Mouse (Mus musculus): ENCODE measurements at regions not wholly inside any gene's neighbourhood (a gene's known extent, or its start where the extent isn't known, plus 50 kb on each side); places are given as distances from the start of the nearest gene placed in this dataset.

GRCm38 (mm10) chr8:127753793-127754565 is 604.4 kb upstream of the Nrp1 start:
- peak; percentile 78 for DNase-seq (ENCODE audit: low spot score)

- no peak for DNase-seq (ENCODE audit: low spot score)
Observed at GRCm38 (mm10) chr8:127757396-127757795, 601.0 kb upstream of the Nrp1 start.

GRCm38 (mm10) chr8:127759906-127760305 is 598.5 kb upstream of the Nrp1 start:
- DNase-seq (ENCODE audit: low spot score) = no peak

- DNase-seq (ENCODE audit: low spot score) = no peak
Observed at GRCm38 (mm10) chr8:127765199-127765598, 593.2 kb upstream of the Nrp1 start.

DNA sequence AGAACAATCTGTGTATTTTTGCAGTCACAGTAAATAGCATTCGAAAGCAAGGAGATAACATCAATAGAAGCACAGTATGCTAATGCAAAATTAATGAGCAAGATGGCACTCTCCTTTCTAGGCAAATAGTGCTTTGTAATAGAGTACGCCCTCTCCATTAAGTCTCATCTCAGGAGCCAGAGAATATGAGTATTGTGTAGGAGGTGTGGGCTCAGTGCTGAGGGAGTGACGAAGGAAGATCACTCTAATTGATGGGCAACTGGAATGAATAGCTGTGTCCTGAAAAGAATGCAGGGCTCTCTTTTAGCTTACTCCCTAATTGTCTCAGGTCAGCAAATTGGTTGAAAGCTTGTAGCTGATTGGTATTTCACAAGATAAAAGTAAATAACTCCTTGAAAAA is 590.1 kb upstream of the Nrp1 start:
- no peak for DNase-seq (ENCODE audit: low spot score)

DNA sequence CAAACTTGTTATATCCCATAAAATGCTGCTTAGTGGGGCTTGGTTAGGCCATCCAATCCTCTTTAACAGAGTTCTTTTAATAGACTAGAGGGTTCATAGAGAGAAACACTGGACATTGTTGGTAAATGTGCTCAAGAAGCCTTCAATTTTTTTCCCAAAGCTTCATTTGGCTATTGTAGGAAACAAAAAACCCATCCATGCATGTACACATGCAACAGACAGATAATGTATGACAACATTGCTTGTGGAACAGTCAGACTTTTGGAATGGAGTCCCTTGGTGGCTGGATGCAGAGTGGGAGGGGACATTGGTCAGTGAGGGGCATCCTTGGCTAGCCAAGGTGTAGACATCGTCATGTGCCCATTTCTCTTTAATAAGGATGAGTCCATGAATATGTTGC is 588.8 kb upstream of the Nrp1 start:
- DNase-seq (ENCODE audit: low spot score) = no peak

DNA sequence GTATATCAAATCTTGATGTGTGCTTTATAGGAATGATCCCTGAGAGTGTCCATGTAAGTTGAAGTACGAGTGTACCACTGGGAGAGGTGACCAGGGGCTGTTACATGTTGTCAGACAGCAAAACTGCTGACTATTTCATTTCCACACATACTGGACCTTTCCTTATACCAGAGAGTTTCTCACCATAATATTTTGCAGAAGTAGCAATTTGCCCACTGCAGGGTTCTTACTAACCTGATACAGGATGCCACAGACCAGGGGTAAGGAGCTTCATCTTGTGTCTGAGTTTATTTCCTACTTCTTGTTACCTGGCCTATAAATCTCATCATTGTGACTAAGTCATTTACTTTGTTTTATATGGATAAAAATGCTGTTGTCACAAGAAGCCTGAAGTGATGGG is 586.6 kb upstream of the Nrp1 start:
- DNase-seq (ENCODE audit: low spot score) = no peak

DNA sequence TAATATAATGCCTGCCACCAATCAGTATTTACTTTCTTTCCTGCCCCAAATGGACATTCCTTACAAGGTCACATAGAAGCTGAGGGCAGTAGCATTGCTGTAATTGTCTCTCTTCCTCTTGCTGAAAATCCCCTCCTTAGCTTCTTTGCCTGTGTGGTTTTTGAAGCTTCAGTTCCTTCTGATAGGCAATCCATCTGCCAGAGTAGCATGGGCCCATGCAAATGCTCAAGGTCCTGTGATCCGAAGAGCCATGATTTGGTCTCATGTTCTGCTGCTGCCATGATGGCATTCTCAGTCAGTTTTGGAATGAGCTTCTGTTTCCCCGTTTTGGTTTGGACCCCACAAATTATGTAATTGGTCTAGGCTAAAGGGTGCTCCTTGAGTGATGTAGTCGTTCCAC is 586.0 kb upstream of the Nrp1 start:
- no peak for DNase-seq (ENCODE audit: low spot score)

DNA sequence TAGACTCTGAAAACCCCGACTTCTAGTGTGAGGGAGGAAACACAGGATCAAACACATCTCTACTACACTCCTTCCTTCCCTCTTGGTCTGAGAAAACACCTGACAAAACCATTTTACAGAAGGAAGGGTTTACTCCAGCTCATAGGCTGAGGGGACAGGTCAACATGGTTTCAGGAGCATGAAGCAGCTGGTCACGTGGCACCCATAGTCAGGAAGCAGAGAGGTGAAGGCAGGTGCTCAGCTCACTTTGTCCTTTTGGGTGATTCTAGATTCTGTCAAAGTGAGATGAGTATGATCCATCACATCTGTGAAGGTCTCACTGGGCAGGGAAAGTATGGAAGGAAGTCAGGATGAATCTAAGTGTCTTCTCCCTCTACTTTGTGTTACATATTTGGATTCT is 585.5 kb upstream of the Nrp1 start:
- DNase-seq (ENCODE audit: low spot score) = no peak

- DNase-seq (ENCODE audit: low spot score) = no peak
Observed at GRCm38 (mm10) chr8:127774642-127775041, 583.8 kb upstream of the Nrp1 start.

DNA sequence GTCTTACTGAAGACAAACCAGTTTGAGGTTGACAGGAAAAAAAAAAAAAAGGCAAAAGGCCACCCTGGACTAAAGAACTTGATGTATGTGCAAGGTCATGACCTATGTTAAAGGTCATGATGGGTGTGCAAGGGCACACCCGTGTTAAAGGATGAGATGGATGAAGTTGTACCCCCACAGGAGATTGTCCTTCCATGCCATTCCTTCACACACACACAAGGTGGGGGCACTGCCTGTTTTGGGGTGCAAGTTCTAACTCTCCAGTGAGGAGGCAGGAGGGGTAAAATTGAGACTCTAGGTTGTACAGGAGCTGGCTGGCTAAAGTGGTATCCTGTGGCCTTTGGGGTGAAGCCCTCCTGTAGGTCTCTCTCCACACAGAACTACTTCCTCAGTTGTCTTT is 583.2 kb upstream of the Nrp1 start:
- DNase-seq (ENCODE audit: low spot score) = no peak

DNA sequence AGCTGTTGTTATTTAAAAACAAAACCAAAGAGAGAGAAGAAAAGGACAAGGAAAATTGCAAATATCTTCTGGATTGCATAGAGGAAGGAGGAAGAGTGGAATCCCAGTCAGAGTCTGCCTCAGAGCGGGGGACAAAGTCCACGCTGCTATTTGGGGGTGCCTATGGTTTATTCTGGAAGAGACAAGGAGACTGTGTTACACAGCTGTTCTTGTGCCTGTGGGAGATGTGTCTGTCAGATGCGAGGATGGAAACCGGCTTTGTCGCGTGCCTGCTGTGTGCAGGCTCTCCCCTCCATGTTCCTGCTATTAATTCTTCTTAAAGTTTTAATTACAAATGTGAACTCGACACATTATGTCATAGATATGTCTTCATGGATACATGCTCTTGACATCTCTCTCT is 582.7 kb upstream of the Nrp1 start:
- no peak for DNase-seq (ENCODE audit: low spot score)

DNA sequence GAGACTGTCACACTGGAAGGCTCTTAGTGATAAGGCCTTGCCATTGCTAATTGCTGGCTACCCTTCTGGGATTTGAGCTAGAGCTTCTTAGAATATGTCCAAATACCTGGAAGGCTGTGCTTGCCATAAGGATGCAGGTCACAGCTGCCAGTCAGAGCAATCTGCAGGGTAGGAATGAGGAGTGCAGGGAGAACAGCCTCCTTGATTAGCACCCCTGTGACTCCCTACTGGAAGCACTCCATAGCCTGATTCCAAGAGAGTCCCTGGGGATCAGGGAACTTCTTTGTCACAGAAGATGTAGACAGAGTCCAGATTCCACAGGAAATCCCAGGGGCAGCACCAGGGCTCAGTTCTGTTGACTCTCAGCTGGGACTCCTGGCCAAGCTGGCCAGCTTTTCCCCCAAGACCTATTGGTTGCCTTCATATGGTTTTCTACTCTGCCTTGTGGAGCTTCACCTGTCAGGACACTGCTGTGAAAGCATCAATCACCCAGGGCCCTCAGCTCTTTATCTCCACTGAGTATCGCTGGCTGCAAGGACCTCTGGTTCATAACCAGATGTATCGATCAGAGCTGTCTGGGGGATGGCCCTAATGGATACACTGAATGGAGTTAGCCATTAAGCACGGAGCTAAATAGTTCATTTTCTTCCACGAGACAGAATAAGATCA is 579.9 kb upstream of the Nrp1 start:
- peak; percentile 87 for DNase-seq (ENCODE audit: low spot score)

DNA sequence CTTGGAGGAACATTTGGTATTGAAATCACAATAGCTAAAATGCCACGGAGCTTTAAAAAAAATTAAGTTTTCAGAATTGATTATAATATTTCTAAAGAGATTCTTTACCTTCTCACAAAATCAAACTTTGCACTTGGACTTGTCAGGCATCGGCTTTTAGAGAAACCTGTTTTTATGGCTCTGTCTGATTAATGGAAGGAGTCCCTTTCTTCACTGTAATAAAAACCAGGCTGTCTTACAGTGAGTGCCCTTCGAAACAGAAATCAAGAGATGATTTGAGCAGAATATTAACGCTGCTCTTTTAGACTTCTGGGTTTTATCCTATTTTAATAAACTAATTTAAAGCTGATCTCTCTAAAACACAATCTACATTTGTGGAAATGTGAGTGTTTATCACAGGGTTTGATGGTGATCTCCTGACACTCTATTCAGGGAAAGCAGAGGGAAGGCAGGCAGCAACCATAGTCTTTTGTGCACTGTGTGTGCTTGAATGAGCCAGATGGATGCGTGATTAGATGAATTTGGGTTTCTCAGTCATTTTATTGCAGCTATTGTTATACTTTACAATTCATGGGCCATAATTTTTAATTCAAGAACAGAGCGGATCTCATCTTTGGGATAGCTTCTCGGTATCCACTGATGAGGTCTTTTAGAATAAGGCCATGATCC is 579.2 kb upstream of the Nrp1 start:
- DNase-seq (ENCODE audit: low spot score) = peak; percentile 28

DNA sequence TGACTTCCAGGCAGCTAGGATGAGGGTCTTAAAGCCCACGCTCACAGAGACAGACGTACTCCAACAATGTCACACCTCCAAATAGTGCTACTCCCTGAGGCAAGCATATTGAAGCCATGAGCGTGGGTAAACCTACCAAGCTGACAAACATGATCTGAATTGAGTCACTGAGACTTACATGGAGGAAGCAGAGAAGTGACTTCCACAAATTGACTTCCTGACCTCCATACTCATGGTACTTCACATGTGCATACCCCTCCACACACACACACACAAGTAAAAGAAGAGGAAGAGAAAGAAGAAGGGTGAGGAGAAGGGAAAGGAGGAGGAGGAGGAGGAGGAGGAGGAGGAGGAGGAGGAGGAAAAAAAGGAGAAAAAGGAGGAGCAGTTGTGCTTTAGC is 577.8 kb upstream of the Nrp1 start:
- no peak for DNase-seq (ENCODE audit: low spot score)

DNA sequence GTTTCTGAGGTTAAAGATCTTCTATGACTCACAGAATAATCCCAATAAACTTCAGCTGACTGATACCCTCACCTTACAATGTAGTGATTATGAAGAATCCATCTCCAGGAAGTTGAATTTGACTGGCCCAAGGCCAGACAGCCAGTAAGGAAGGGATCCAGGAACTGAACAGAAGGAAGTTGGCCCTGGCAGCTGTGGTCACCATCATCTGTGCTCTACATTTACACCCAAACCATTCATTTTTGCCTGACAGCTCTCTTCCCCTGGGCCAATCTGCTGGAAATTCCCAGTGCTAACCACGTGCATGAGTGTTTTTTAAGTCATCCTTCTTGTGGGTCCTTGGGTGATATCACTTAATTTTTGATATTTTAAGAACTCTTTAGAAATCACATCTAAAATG is 577.4 kb upstream of the Nrp1 start:
- DNase-seq (ENCODE audit: low spot score) = no peak

GRCm38 (mm10) chr8:127792611-127793010 is 565.8 kb upstream of the Nrp1 start:
- no peak for DNase-seq (ENCODE audit: low spot score)

DNA sequence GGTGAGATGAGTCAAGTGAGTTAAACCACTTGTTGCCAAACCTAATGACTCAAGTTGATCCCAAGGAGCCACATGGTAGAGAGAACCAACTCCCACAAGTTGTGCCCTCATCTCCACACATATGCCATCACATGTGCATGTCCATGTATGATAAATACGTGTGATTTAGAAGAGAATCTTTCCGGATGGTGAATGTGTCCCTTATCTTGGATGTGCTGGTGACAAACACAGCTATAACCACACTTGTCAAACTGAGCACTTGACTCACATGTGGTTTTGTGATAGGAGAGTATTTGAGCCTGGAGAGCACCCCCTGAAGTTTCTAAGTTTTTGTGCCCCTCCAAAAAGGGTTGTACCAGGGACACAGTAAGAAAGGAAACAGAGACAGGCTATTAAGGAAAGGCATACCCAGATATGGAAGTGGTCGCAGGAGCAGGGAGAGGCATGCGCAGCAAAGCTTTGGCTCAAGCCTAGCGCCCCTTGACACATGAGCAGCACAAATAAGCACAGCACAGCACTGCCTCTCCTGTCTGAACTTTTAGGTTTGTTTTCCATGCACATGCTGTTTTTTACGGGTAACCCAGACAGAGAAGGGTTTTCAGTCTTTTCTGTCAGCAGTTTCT is 558.4 kb upstream of the Nrp1 start:
- no peak for DNase-seq (ENCODE audit: low spot score)

- no peak for DNase-seq (ENCODE audit: low spot score)
Observed at GRCm38 (mm10) chr8:127802136-127802535, 556.3 kb upstream of the Nrp1 start.

DNA sequence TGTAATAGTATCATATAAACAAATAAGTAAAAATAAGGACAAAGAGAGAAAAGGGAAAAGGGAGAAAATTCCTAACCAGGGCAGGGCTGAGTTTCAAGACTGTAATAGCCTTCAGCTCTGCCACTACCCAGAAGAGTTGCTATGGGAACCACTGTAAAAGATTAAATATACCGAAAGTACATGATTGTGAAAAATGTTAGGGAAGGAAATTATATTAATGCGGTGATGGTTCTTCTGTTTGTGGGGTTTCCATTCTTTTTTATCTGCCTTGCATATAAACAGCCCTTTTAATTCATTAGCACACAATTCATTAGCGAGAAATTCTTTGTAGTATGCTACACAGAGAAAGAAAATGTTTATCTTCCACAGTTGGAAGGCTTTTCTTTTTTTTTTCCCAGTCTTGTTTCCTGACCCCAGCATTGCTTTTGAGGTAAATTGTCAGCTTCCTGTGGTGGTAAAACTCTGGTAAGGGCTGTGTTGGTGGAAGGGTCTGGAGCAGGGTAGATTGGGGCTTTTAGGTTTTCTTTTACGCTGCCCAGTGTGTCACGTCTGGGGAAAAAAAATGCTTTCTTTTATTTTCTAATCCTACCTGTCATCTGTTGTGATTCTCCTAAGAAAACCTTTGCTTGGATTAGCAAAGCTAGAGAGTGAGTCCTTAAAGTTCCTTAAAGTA is 555.6 kb upstream of the Nrp1 start:
- DNase-seq (ENCODE audit: low spot score) = no peak

DNA sequence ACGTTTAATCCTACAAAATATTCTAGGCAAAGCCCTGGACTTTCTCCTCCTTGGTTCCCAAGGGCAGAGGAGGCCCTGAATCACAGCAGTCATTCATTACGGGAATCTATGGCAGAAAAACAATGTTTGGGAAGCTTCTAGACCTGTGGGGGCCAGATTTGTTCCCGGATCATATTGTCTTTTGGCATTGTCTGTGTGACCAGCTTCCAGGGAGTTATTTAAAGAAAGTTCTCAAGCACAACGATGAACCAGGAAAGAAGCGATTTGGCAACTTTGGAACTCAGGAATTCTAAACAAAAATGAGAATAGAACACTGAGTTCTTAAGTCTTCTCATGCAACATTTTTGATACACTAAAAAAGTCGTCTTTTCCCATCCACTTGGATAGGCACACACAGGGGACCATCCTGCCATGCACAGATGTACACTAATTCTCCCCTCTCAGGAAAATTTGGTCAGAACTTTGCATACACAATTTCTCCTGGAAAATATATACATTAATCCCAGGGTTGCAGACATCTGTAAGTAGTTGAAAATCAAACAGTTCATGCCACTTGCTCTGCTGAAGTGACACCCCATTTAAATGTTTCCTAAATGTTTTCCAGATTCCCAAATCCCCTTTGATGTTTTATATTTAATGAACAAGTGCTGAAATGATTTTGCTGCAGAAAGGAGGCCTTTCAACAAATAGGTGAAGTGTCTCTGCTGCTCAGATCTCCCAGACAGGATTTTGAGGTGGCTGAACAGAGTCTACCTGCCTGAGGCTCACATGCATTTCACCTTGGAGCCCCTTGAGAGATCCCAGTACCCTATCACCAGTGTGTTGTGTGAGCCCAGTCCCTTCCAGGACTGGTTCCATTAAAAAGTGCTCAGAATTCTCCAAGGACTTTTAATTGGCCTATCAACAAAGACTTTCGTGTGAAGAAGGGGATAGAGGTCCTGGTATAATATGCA is 548.9 kb upstream of the Nrp1 start:
- no peak for DNase-seq (ENCODE audit: low spot score)

Measured in MN1 (cell line).